Mouse (Mus musculus) intestine, embryonic 16.5 days (tissue): ENCODE results near the gene Galntl6. TPM values are rescaled to one million over a fixed set of nuclear protein-coding genes. Genes with fewer than 3 reads are reported as not detected.

ENCODE experiments used
- ATAC-seq: fragments of 200-750 bp; cut with Nextera tagmentation; 2 replicates; pipeline ENCODE4 v1.8.0; 2017; ENCODE audit warnings: moderate TSS enrichment, moderate library complexity
- H3K27ac ChIP-seq: fragments of 300-500 bp; sonication (generic); 2 replicates; pipeline ENCODE4 v1.5.1; 2014; ENCODE audit warnings: mild to moderate bottlenecking, low read length
- H3K27me3 ChIP-seq: fragments of 300-500 bp; sonication (generic); replicated peaks from 2 replicates; pipeline ENCODE4 v1.6.1; 2014; ENCODE audit warnings: low read length, control low read depth, mixed read lengths; ENCODE audit not compliant: control insufficient read depth, insufficient read depth
- H3K36me3 ChIP-seq: fragments of 300-500 bp; sonication (generic); 2 replicates; pipeline ENCODE4 v1.6.1; 2014; ENCODE audit warnings: low read length, control low read depth; ENCODE audit not compliant: control insufficient read depth, insufficient read depth
- H3K4me1 ChIP-seq: fragments of 300-500 bp; sonication (generic); 2 replicates; pipeline ENCODE4 v1.6.1; 2014; ENCODE audit warnings: low read length, control low read depth, mixed read lengths; ENCODE audit not compliant: control insufficient read depth, insufficient read depth
- H3K4me2 ChIP-seq: fragments of 300-500 bp; sonication (generic); 2 replicates; pipeline ENCODE4 v1.6.1; 2014; ENCODE audit warnings: low read depth, low read length, control low read depth
- H3K4me3 ChIP-seq: fragments of 300-500 bp; sonication (generic); 2 replicates; pipeline ENCODE4 v1.5.1; 2014; ENCODE audit warnings: mild to moderate bottlenecking, low read length
- H3K9ac ChIP-seq: fragments of 300-500 bp; sonication (generic); 2 replicates; pipeline ENCODE4 v1.6.1; 2014; ENCODE audit warnings: low read depth, low read length
- H3K9me3 ChIP-seq: fragments of 300-500 bp; sonication (generic); 2 replicates; pipeline ENCODE4 v1.6.1; 2016; ENCODE audit warnings: low read length, control low read depth; ENCODE audit not compliant: control insufficient read depth
- whole genome bisulfite sequencing: fragments of 180-500 bp; shearing (Covaris S2); extraction: QIAGEN DNeasy Blood & Tissue Kit; methylation state at CpG from one replicate; pipeline ENCODE4 v1.1.7; 2014; 5-methylcytosine and 5-hydroxymethylcytosine counted together
- polyA plus RNA-seq: library from polyadenylated mRNA; unstranded; fragments of >200 nt; fragmentation: Nextera tagmentation; extraction: Ambion mirVana; gene quantifications from 2 replicates; pipeline ENCODE4 v1.2.1, GENCODE M21; 2015

Galntl6 gene
- polyA plus RNA-seq, 1 experiment from 2014 or later = 0.56 TPM

DNA sequence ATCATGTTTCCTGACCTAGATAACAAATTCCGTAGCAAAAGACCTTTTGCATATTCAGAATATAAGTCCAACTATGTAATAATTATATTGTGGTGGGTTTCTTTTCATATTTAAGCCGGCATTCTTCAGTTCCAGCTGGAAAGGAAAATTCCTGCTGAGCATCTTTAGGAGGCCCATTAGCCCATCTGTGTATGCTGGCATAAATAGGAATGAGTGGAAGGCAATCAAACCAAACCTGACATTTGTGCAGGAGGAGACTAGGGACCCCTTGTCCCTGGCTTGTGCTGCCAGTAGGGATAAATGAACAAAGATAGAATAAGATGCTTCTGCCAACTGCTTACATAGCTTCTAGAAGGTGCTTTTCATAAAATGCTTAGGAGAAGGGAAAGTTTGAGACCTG, 243.4 kb downstream of the Galntl6 start:
- H3K4me3 ChIP-seq = no peak overlapping the region
- no peak overlapping the region for H3K9ac ChIP-seq
- H3K27me3 ChIP-seq = no peaks in the 10 kb centered on the region
- ATAC-seq = no peak
- H3K4me2 ChIP-seq = no peak overlapping the region
- H3K9me3 ChIP-seq = no peaks in the 10 kb centered on the region
- H3K27ac ChIP-seq = no peak overlapping the region
- WGBS = 78% methylated on average over 2 of the region's 2 CpGs
- H3K4me1 ChIP-seq = no peaks in the 10 kb centered on the region
- no peaks in the 10 kb centered on the region for H3K36me3 ChIP-seq

DNA sequence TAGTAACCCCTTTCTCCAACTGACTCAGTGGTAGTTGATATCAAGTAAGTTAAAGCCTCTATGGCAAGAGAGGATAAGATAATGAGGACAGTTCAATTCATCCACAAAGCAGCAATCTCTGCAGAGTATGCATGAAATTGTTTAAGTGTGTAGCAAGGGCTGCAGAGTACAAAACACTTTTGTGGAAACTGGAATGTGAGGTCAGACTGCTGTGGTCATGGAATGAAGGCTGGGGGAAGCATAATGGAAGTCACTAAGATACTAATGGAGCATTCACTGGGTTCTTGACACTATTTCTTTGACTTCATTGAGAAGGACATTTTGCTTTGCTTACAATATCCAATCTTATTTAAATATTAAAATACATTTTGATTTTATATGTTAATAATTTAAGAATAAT, 252.4 kb downstream of the Galntl6 start:
- no peaks in the 10 kb centered on the region for H3K36me3 ChIP-seq
- H3K27me3 ChIP-seq = no peaks in the 10 kb centered on the region
- no peak overlapping the region for H3K27ac ChIP-seq
- no peak overlapping the region for H3K4me3 ChIP-seq
- no peak for ATAC-seq
- H3K9ac ChIP-seq = no peak overlapping the region
- no peak overlapping the region for H3K4me2 ChIP-seq
- H3K4me1 ChIP-seq = no peaks in the 10 kb centered on the region
- H3K9me3 ChIP-seq = no peaks in the 10 kb centered on the region

DNA sequence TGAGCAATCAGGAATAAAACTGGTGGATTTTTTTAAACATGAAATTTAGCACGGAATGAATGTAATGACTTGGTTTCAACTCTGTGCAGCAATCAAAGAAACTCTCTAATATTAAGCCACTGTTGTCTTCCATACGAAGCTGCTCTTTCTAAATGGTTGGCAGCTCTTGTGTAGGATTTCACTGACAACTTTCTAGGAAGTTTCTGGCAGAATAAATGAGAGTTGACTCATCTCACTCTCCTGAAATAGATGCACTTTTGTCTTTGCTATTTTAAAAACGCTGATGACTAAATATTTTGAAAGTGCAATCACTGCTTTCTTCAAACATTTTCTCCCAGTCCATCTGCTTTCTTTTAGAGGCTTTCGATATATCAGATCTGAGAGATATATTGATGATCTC, 256.8 kb downstream of the Galntl6 start:
- H3K9ac ChIP-seq = no peak overlapping the region
- H3K27ac ChIP-seq = no peak overlapping the region
- ATAC-seq = no peak
- no peaks in the 10 kb centered on the region for H3K27me3 ChIP-seq
- no peak overlapping the region for H3K4me2 ChIP-seq
- H3K9me3 ChIP-seq = no peaks in the 10 kb centered on the region
- no peaks in the 10 kb centered on the region for H3K36me3 ChIP-seq
- 73% methylated on average over 4 of the region's 4 CpGs for WGBS
- H3K4me1 ChIP-seq = no peaks in the 10 kb centered on the region
- no peak overlapping the region for H3K4me3 ChIP-seq

DNA sequence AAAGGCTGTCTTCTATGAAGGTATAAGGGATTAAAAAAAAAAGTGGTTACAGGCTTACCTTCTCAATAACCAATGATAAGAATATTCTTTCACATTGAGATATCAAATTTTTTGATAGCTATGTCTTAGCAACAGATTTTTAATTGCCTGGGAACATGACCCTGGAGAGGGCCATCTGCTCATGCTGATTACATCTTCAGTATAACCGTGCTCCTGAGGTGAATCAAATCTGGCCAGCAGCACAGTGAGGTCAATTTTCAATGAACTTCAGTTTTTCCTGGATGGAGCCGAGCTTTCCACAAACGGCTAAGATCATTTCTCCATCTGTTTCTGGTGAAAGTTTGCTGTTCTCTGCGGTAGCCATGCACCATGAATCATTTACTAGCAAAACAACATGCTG, 306.0 kb downstream of the Galntl6 start:
- 75% methylated on average over 4 of the region's 4 CpGs for WGBS
- no peak overlapping the region for H3K27ac ChIP-seq
- no peak overlapping the region for H3K4me2 ChIP-seq
- H3K36me3 ChIP-seq = no peaks in the 10 kb centered on the region
- ATAC-seq = no peak
- H3K27me3 ChIP-seq = no peaks in the 10 kb centered on the region
- H3K9me3 ChIP-seq = no peaks in the 10 kb centered on the region
- no peak overlapping the region for H3K9ac ChIP-seq
- no peak overlapping the region for H3K4me3 ChIP-seq
- H3K4me1 ChIP-seq = no peaks in the 10 kb centered on the region

DNA sequence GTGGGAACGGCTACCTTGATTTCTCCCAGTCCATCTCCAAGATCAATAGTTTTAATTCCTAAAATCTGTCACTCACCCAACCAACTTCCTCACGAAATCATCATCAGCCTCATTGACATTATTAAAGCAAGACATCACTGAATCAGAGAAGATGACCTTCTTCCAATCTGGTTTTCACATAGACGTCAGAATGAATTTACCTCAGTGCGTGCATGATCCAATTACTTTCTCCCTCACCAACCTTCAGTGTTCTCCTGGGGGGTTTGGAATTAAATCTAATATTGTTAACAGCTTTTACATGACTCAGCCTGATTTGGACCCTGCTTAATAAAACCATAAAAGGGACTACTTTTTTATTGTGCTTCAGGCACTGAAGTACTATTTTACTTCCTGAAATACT, 307.7 kb downstream of the Galntl6 start:
- no peaks in the 10 kb centered on the region for H3K9me3 ChIP-seq
- H3K4me3 ChIP-seq = no peak overlapping the region
- H3K27ac ChIP-seq = no peak overlapping the region
- H3K4me2 ChIP-seq = no peak overlapping the region
- no peak for ATAC-seq
- H3K36me3 ChIP-seq = no peaks in the 10 kb centered on the region
- no peaks in the 10 kb centered on the region for H3K27me3 ChIP-seq
- 79% methylated on average over 4 of the region's 4 CpGs for whole genome bisulfite sequencing
- H3K4me1 ChIP-seq = no peaks in the 10 kb centered on the region
- no peak overlapping the region for H3K9ac ChIP-seq

DNA sequence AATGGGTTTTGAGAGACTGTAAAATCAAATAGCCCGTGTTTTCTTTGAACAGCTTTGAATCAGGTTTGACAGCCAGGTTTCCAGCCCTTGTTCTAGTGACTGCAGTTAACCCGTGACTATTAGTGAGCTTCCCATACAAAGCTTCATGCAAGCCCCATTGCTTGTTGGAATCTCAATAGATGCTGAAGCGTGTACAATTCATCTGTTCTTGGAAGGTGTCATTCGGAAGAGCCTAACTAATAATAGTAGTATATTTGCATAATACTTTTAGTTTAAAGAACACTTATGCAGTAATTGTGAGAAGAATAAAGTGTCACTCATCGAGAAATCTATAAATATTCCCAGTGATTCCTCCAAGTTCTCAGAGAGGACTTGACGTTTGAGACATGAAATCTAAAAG, 314.6 kb downstream of the Galntl6 start:
- Histone ChIP-seq H3K27me3 (no peaks in the 10 kb centered on the region), H3K27ac (no peak overlapping the region), H3K4me1 (no peaks in the 10 kb centered on the region), H3K9ac (no peak overlapping the region), H3K36me3 (no peaks in the 10 kb centered on the region), H3K4me2 (no peak overlapping the region), H3K4me3 (no peak overlapping the region), H3K9me3 (no peaks in the 10 kb centered on the region)
- ATAC-seq = no peak
- WGBS = 83% methylated on average over 6 of the region's 6 CpGs

DNA sequence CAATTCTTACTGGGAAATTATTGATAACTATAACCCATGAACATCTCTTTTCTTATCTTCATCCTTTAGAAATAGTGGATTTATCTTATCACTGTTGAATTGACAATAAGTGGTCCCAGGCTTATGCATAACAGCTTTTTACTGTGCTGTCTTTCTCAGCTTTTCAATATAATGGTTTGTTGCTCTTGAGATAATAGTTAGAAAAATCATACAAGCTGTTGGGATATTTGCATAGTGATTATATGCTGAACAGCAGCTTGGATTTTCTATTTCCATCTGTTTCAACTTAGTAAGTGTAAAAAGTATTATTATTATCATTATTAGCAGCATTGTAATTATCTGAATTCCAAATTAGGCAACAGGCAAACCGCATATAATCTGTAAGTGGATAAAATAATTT, 337.1 kb downstream of the Galntl6 start:
- no peak overlapping the region for H3K27ac ChIP-seq
- no peaks in the 10 kb centered on the region for H3K27me3 ChIP-seq
- 73% methylated on average over 1 of the region's 1 CpGs for WGBS
- no peaks in the 10 kb centered on the region for H3K36me3 ChIP-seq
- no peak for ATAC-seq
- no peak overlapping the region for H3K4me2 ChIP-seq
- no peaks in the 10 kb centered on the region for H3K9me3 ChIP-seq
- no peak overlapping the region for H3K4me3 ChIP-seq
- no peak overlapping the region for H3K9ac ChIP-seq
- H3K4me1 ChIP-seq = no peaks in the 10 kb centered on the region

DNA sequence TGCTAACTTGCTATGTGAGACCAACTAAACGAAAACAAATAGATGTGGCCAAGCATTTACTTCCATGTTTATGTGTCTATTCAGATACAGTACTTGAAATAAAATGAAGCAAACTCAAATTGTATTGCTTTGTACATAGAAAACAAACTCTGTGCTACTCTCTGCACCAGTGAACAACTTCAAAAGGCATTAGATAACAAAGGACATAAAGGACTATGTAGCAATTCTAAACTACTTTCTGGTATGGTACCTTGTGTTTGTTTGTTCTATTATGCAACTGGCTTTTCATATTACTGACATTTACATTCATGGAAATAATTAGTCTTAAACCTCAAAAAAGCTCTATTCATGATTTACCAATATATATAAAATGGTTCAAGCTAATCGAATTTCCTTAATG, 344.4 kb downstream of the Galntl6 start:
- H3K9me3 ChIP-seq = no peaks in the 10 kb centered on the region

DNA sequence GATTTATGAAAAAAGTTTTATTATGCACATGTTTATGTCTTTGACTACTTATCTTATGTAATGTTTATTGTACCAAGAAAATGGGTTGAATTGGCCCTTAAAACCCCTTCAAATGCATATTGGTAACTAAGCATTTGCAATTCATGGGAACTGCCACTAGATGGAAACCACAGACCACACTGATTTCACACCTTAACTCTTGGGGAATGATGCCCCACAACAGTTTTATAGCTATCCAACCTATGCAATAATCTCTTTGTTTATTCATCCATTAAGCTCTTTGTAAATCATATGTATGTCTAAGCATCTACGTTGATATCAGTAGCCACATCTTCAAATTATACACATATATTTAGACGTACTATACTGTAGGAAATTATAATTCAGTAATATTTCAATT, 346.3 kb downstream of the Galntl6 start:
- H3K27me3 ChIP-seq = no peaks in the 10 kb centered on the region
- no peak overlapping the region for H3K4me3 ChIP-seq
- no peak overlapping the region for H3K27ac ChIP-seq
- 40% methylated on average over 2 of the region's 2 CpGs for WGBS
- no peaks in the 10 kb centered on the region for H3K36me3 ChIP-seq
- no peak overlapping the region for H3K9ac ChIP-seq
- H3K4me2 ChIP-seq = no peak overlapping the region
- H3K9me3 ChIP-seq = no peaks in the 10 kb centered on the region
- no peaks in the 10 kb centered on the region for H3K4me1 ChIP-seq
- ATAC-seq = no peak

More for the DNA sequence above, 344.4 kb downstream of the Galntl6 start:
- no peaks in the 10 kb centered on the region for H3K4me1 ChIP-seq
- H3K36me3 ChIP-seq = no peaks in the 10 kb centered on the region
- H3K27me3 ChIP-seq = no peaks in the 10 kb centered on the region
- WGBS = 70% methylated on average over 2 of the region's 2 CpGs
- no peak overlapping the region for H3K9ac ChIP-seq
- no peak overlapping the region for H3K4me3 ChIP-seq
- no peak overlapping the region for H3K4me2 ChIP-seq
- no peak for ATAC-seq
- H3K27ac ChIP-seq = no peak overlapping the region

DNA sequence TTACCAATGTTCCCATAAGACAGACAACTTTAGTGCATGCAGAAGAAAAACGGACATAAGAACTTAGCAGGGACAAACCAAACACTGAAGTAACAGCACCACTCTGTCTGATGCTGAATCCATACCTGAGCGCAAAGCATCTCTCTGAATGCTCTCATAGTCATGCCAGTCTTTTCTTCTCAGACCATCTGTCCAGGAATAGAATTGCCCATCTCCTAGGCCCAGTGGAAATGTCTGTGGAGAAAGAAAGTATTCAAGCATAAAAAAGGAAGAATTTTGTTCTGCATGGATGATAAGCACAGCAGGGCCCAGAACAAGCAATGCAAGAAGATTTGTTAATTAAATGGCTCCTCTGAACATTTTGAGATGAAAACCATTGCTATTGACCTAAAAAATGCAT, 376.7 kb downstream of the Galntl6 start:
- H3K27ac ChIP-seq = no peak overlapping the region
- no peaks in the 10 kb centered on the region for H3K4me1 ChIP-seq
- H3K36me3 ChIP-seq = no peaks in the 10 kb centered on the region
- WGBS = 77% methylated on average over 2 of the region's 2 CpGs
- no peak overlapping the region for H3K4me2 ChIP-seq
- H3K27me3 ChIP-seq = no peaks in the 10 kb centered on the region
- H3K9ac ChIP-seq = no peak overlapping the region
- no peak overlapping the region for H3K4me3 ChIP-seq
- no peak for ATAC-seq
- no peaks in the 10 kb centered on the region for H3K9me3 ChIP-seq
